Mouse (Mus musculus) G1E (cell line): ENCODE data around the gene Olfr355. TPM values are rescaled to one million over a fixed set of nuclear protein-coding genes. Genes with fewer than 3 reads are reported as not detected.

ENCODE experiments used
- ATAC-seq: 2 replicates; pipeline ENCODE4 v1.8.0; 2016; ENCODE audit warnings: mild to moderate bottlenecking; ENCODE audit not compliant: insufficient number of reproducible peaks, poor library complexity, low FRiP score, severe bottlenecking; ENCODE audit errors: extremely low read depth
- DNase-seq: peaks from one replicate; pipeline ENCODE4 v3.0.0; 2012; ENCODE audit warnings: low spot score
- H3K27me3 ChIP-seq: 2 replicates; pipeline ENCODE4 v1.6.1; 2012; ENCODE audit warnings: mild to moderate bottlenecking, low read length, inconsistent platforms; ENCODE audit not compliant: insufficient read depth
- H3K36me3 ChIP-seq: replicated peaks from 2 replicates; pipeline ENCODE3; 2012; ENCODE audit warnings: mild to moderate bottlenecking, inconsistent platforms
- H3K4me1 ChIP-seq: 2 replicates; pipeline ENCODE4 v1.6.1; 2012; ENCODE audit warnings: low read depth, low read length, inconsistent platforms, mixed read lengths; ENCODE audit not compliant: insufficient read depth
- H3K4me3 ChIP-seq: 2 replicates; pipeline ENCODE4 v1.5.1; 2012; ENCODE audit warnings: low read depth, mild to moderate bottlenecking, inconsistent platforms, low read length, moderate library complexity, mixed read lengths
- H3K9me3 ChIP-seq: replicated peaks from 2 replicates; pipeline ENCODE4 v1.6.1; 2012; ENCODE audit warnings: inconsistent platforms
- CTCF ChIP-seq: IDR thresholded peaks from 2 replicates; pipeline ENCODE4 v1.5.1; 2012; ENCODE audit warnings: low read depth, low read length, inconsistent platforms, mixed read lengths
- GATA1 ChIP-seq: IDR thresholded peaks from 2 replicates; pipeline ENCODE4 v1.6.1; 2012; ENCODE audit warnings: borderline replicate concordance, low read length, inconsistent platforms, mixed read lengths
- GATA2 ChIP-seq: IDR thresholded peaks from 2 replicates; pipeline ENCODE4 v1.6.1; 2012; ENCODE audit warnings: low read depth, low read length, inconsistent platforms, borderline replicate concordance
- POLR2AphosphoS5 ChIP-seq: IDR thresholded peaks from 2 replicates; pipeline ENCODE4 v1.6.1; 2012; ENCODE audit warnings: low read depth, low read length, inconsistent platforms; ENCODE audit not compliant: insufficient replicate concordance
- TAL1 ChIP-seq: conservative IDR thresholded peaks from 2 replicates; pipeline ENCODE4 v1.6.1; 2012; ENCODE audit warnings: low read depth, low read length, inconsistent platforms, mixed read lengths
- polyA plus RNA-seq: library from polyadenylated mRNA; stranded (reverse); fragments of >175 nt; gene quantifications from 2 replicates; pipeline ENCODE4 v1.2.3, GENCODE M21; 2012
- total RNA-seq, 2 experiments: library from RNA; stranded (forward) in 1 of 2; stranded (reverse) in 1 of 2; fragments of 200-1000 nt in 1 of 2; fragments of >200 nt in 1 of 2; fragmentation: Nextera tagmentation in 1 of 2; gene quantifications; 2 replicates each; pipeline ENCODE4 v1.2.3; 2014 to 2017

The Olfr355 gene
- not detected in 2 replicates for total RNA-seq (2014; fragmentation: Nextera tagmentation)
- total RNA-seq (2017): 0.06 and 0.11 TPM in 2 replicates
- polyA plus RNA-seq: not detected in 2 replicates

- H3K36me3 ChIP-seq: no peaks in the 10 kb centered on the region
- no peaks in the 10 kb centered on the region for H3K27me3 ChIP-seq
- no peaks in the 10 kb centered on the region for H3K9me3 ChIP-seq
- DNase-seq: no peak
- TF ChIP-seq TAL1 (no peak), CTCF (no peak), GATA2 (no peak), GATA1 (no peak), POLR2AphosphoS5 (no peak)
- ATAC-seq: no peak
- H3K4me3 ChIP-seq: no peak within 1 kb of the TSS
- no peaks in the 10 kb centered on the region for H3K4me1 ChIP-seq
These were observed at the start of gene Olfr355 for GRCm38 (mm10) chr2:36928797-36929196. Gene Olfr355 (minus strand): TSS chr2:36928897.

GRCm38 (mm10) chr2:36936821-36937220 lies 8.1 kb upstream of the Olfr355 start, which contains the start of gene Olfr356:
Gene Olfr356 (plus strand): TSS chr2:36937121.
- DNase-seq (no peak), ATAC-seq (no peak)
- Histone ChIP-seq H3K9me3 (no peaks in the 10 kb centered on the region), H3K27me3 (no peaks in the 10 kb centered on the region), H3K36me3 (no peaks in the 10 kb centered on the region), H3K4me1 (no peaks in the 10 kb centered on the region), H3K4me3 (no peak within 1 kb of the TSS)
- TF ChIP-seq POLR2AphosphoS5 (no peak), GATA2 (no peak), CTCF (no peak), TAL1 (no peak), GATA1 (no peak)

- ATAC-seq (no peak), DNase-seq (no peak)
- Histone ChIP-seq H3K4me3 (no peak within 1 kb of the TSS), H3K4me1 (no peaks in the 10 kb centered on the region), H3K27me3 (no peaks in the 10 kb centered on the region; the same call in 1 of the 2 replicates), H3K9me3 (no peaks in the 10 kb centered on the region), H3K36me3 (no peaks in the 10 kb centered on the region)
- TF ChIP-seq GATA1 (no peak), CTCF (no peak), GATA2 (no peak), TAL1 (no peak), POLR2AphosphoS5 (no peak)
These were observed 23.3 kb downstream of the Olfr355 start, which contains the start of gene Olfr354 for GRCm38 (mm10) chr2:36905380-36905779. Gene Olfr354 (plus strand): TSS chr2:36905680.

GRCm38 (mm10) chr2:36897114-36897513 lies 31.6 kb downstream of the Olfr355 start:
- ATAC-seq (no peak), DNase-seq (no peak)
- H3K4me1 ChIP-seq: no peaks in the 10 kb centered on the region

GRCm38 (mm10) chr2:36892836-36893235 lies 35.9 kb downstream of the Olfr355 start, which contains the start of gene Olfr353:
Gene Olfr353 (minus strand): TSS chr2:36892936.
- no peaks in the 10 kb centered on the region for H3K9me3 ChIP-seq
- TF ChIP-seq GATA2: no peak
- no peak for TF ChIP-seq TAL1
- TF ChIP-seq GATA1: no peak
- H3K4me3 ChIP-seq: no peak within 1 kb of the TSS
- peaks cover 3% of the 10 kb centered on the region; the same call in 1 of the 2 replicates for H3K27me3 ChIP-seq
- no peak for DNase-seq
- H3K36me3 ChIP-seq: no peaks in the 10 kb centered on the region
- H3K4me1 ChIP-seq: no peaks in the 10 kb centered on the region
- ATAC-seq: no peak

More at GRCm38 (mm10) chr2:36897114-36897513, 31.6 kb downstream of the Olfr355 start:
- H3K9me3 ChIP-seq: no peaks in the 10 kb centered on the region
- no peak overlapping the region for H3K4me3 ChIP-seq
- H3K36me3 ChIP-seq: no peaks in the 10 kb centered on the region
- TF ChIP-seq GATA1 (no peak), TAL1 (no peak), GATA2 (no peak), CTCF (no peak), POLR2AphosphoS5 (no peak)
- H3K27me3 ChIP-seq: no peaks in the 10 kb centered on the region

Other genes starting within 250 kb of the Olfr355 start
- gene Olfr346, start 243.1 kb downstream of the Olfr355 start, total RNA-seq (2014; fragmentation: Nextera tagmentation): not detected in 2 replicates
- gene Olfr346, start 243.1 kb downstream of the Olfr355 start, total RNA-seq (2017): under 0.01 TPM in 1 of 2 replicates, not detected in the other
- not detected in 2 replicates for gene Olfr346, start 243.1 kb downstream of the Olfr355 start, polyA plus RNA-seq
- not detected in 2 replicates for gene Olfr347, start 197.0 kb downstream of the Olfr355 start, total RNA-seq (2014; fragmentation: Nextera tagmentation)
- gene Olfr347, start 197.0 kb downstream of the Olfr355 start, total RNA-seq (2017): 0.33 TPM in 1 of 2 replicates, not detected in the other
- gene Olfr347, start 197.0 kb downstream of the Olfr355 start, polyA plus RNA-seq: not detected in 2 replicates
- not detected in 2 replicates for gene Olfr348, start 144.6 kb downstream of the Olfr355 start, total RNA-seq (2014; fragmentation: Nextera tagmentation)
- 0.06 and 0.11 TPM in 2 replicates for gene Olfr348, start 144.6 kb downstream of the Olfr355 start, total RNA-seq (2017)
- not detected in 2 replicates for gene Olfr348, start 144.6 kb downstream of the Olfr355 start, polyA plus RNA-seq
- gene Olfr50, start 138.4 kb downstream of the Olfr355 start, total RNA-seq (2014; fragmentation: Nextera tagmentation): not detected in 2 replicates
- gene Olfr50, start 138.4 kb downstream of the Olfr355 start, total RNA-seq (2017): 0.05 and 0.06 TPM in 2 replicates
- not detected in 2 replicates for gene Olfr50, start 138.4 kb downstream of the Olfr355 start, polyA plus RNA-seq
- gene Olfr3, start 111.9 kb downstream of the Olfr355 start, total RNA-seq (2014; fragmentation: Nextera tagmentation): not detected in 2 replicates
- 0.11 and 0.12 TPM in 2 replicates for gene Olfr3, start 111.9 kb downstream of the Olfr355 start, total RNA-seq (2017)
- gene Olfr3, start 111.9 kb downstream of the Olfr355 start, polyA plus RNA-seq: not detected in 2 replicates
- gene Olfr350, start 82.6 kb downstream of the Olfr355 start, total RNA-seq (2014; fragmentation: Nextera tagmentation): not detected in 2 replicates
- 0.22 and 0.23 TPM in 2 replicates for gene Olfr350, start 82.6 kb downstream of the Olfr355 start, total RNA-seq (2017)
- gene Olfr350, start 82.6 kb downstream of the Olfr355 start, polyA plus RNA-seq: not detected in 2 replicates
- gene Olfr351, start 66.2 kb downstream of the Olfr355 start, total RNA-seq (2014; fragmentation: Nextera tagmentation): not detected in 2 replicates
- gene Olfr351, start 66.2 kb downstream of the Olfr355 start, total RNA-seq (2017): 0.16 and 0.41 TPM in 2 replicates
- not detected in 2 replicates for gene Olfr351, start 66.2 kb downstream of the Olfr355 start, polyA plus RNA-seq
- gene Olfr352, start 60.4 kb downstream of the Olfr355 start, total RNA-seq (2014; fragmentation: Nextera tagmentation): not detected in 2 replicates
- 0.05 TPM in 1 of 2 replicates, not detected in the other for gene Olfr352, start 60.4 kb downstream of the Olfr355 start, total RNA-seq (2017)
- not detected in 2 replicates for gene Olfr352, start 60.4 kb downstream of the Olfr355 start, polyA plus RNA-seq
- not detected in 2 replicates for gene Olfr353, start 36.0 kb downstream of the Olfr355 start, total RNA-seq (2014; fragmentation: Nextera tagmentation)
- 0.05 and 0.12 TPM in 2 replicates for gene Olfr353, start 36.0 kb downstream of the Olfr355 start, total RNA-seq (2017)
- gene Olfr353, start 36.0 kb downstream of the Olfr355 start, polyA plus RNA-seq: not detected in 2 replicates
- not detected in 2 replicates for gene Olfr354, start 23.2 kb downstream of the Olfr355 start, total RNA-seq (2014; fragmentation: Nextera tagmentation)
- gene Olfr354, start 23.2 kb downstream of the Olfr355 start, total RNA-seq (2017): 0.16 and 0.17 TPM in 2 replicates
- not detected in 2 replicates for gene Olfr354, start 23.2 kb downstream of the Olfr355 start, polyA plus RNA-seq
- gene Olfr356, start 8.2 kb upstream of the Olfr355 start, total RNA-seq (2014; fragmentation: Nextera tagmentation): not detected in 2 replicates
- not detected in 2 replicates for gene Olfr356, start 8.2 kb upstream of the Olfr355 start, total RNA-seq (2017)
- not detected in 2 replicates for gene Olfr356, start 8.2 kb upstream of the Olfr355 start, polyA plus RNA-seq
- not detected in 2 replicates for gene Olfr357, start 64.9 kb upstream of the Olfr355 start, total RNA-seq (2014; fragmentation: Nextera tagmentation)
- gene Olfr357, start 64.9 kb upstream of the Olfr355 start, total RNA-seq (2017): 0.06 and 0.11 TPM in 2 replicates
- gene Olfr357, start 64.9 kb upstream of the Olfr355 start, polyA plus RNA-seq: not detected in 2 replicates
- not detected in 2 replicates for gene Olfr358, start 80.4 kb upstream of the Olfr355 start, total RNA-seq (2014; fragmentation: Nextera tagmentation)
- 0.05 and 0.06 TPM in 2 replicates for gene Olfr358, start 80.4 kb upstream of the Olfr355 start, total RNA-seq (2017)
- not detected in 2 replicates for gene Olfr358, start 80.4 kb upstream of the Olfr355 start, polyA plus RNA-seq
- gene Olfr360, start 136.8 kb upstream of the Olfr355 start, total RNA-seq (2014; fragmentation: Nextera tagmentation): not detected in 2 replicates
- 0.16 TPM in 1 of 2 replicates, not detected in the other for gene Olfr360, start 136.8 kb upstream of the Olfr355 start, total RNA-seq (2017)
- not detected in 2 replicates for gene Olfr360, start 136.8 kb upstream of the Olfr355 start, polyA plus RNA-seq
- not detected in 2 replicates for gene Olfr361, start 160.4 kb upstream of the Olfr355 start, total RNA-seq (2014; fragmentation: Nextera tagmentation)
- 0.06 and 0.11 TPM in 2 replicates for gene Olfr361, start 160.4 kb upstream of the Olfr355 start, total RNA-seq (2017)
- not detected in 2 replicates for gene Olfr361, start 160.4 kb upstream of the Olfr355 start, polyA plus RNA-seq
- not detected in 2 replicates for gene Olfr362, start 189.0 kb upstream of the Olfr355 start, total RNA-seq (2014; fragmentation: Nextera tagmentation)
- 0.16 TPM in 1 of 2 replicates, not detected in the other for gene Olfr362, start 189.0 kb upstream of the Olfr355 start, total RNA-seq (2017)
- not detected in 2 replicates for gene Olfr362, start 189.0 kb upstream of the Olfr355 start, polyA plus RNA-seq
- gene Olfr364-ps1, start 210.4 kb upstream of the Olfr355 start, total RNA-seq (2014; fragmentation: Nextera tagmentation): not detected in 2 replicates
- gene Olfr364-ps1, start 210.4 kb upstream of the Olfr355 start, total RNA-seq (2017): 0.06 and 0.27 TPM in 2 replicates
- gene Olfr364-ps1, start 210.4 kb upstream of the Olfr355 start, polyA plus RNA-seq: not detected in 2 replicates